In genomic region chr5:30107186-30107585, GRCm38 (mm10) we compare ENCODE assay signal across 15 mouse cellular contexts. TPM values are rescaled to one million over a fixed set of nuclear protein-coding genes. Genes with fewer than 3 reads are reported as not detected.
A peak's percentile ranks its signal among the peaks of the same experiment; 100 is the strongest.
DNase-seq lines count a peak whose midpoint lies in the region; ATAC-seq lines count a peak whose summit lies in the region.
"Had no signal": no experiment of that assay in that cellular context is flagged by ENCODE, and none has a peak within 500 bp of the region (broad histone marks: within the 10 kb centered on the region; RNA-seq: fewer than 3 reads in every experiment).

No protein-coding gene starts in this region.

- intact Hi-C loops in left cerebral cortex, postnatal 4 days (cut with DNase I): loop anchor here (10.0 kb wide), 1 partner anchor 282 kb away; no protein-coding TSS in a partner anchor
- intact Hi-C loops in left cerebral cortex, postnatal 25 days (cut with DNase I): loop anchor here (10.0 kb wide), 1 partner anchor 282 kb away; no protein-coding TSS in a partner anchor

- peak overlapping the region; percentile 91 for H3K27ac ChIP-seq in forebrain, embryonic 13.5 days
- H3K27ac ChIP-seq in neural tube, embryonic 15.5 days (replicated peaks): peak overlapping the region; percentile 81
- H3K27ac ChIP-seq: liver, embryonic 14.5 days; macrophage; stomach, embryonic 15.5 days had no signal

- H3K9me3 ChIP-seq in forebrain, embryonic 13.5 days (replicated peaks): no peaks in the 10 kb centered on the region
- no peaks in the 10 kb centered on the region for H3K9me3 ChIP-seq in neural tube, embryonic 15.5 days (replicated peaks)
- H3K9me3 ChIP-seq: stomach, embryonic 15.5 days had no signal

- peak; percentile 44; the same call in 1 of the 2 replicates for ATAC-seq in forebrain, embryonic 13.5 days
- peak; percentile 50 for ATAC-seq in neural tube, embryonic 15.5 days (ENCODE audit: low FRiP score)

- H3K27me3 ChIP-seq in forebrain, embryonic 13.5 days: peaks cover 5% of the 10 kb centered on the region; the same call in 1 of the 2 replicates
- peaks cover under 1% of the 10 kb centered on the region; the same call in 1 of the 2 replicates for H3K27me3 ChIP-seq in neural tube, embryonic 15.5 days (replicated peaks)

- peaks cover 27% of the 10 kb centered on the region for H3K36me3 ChIP-seq in forebrain, embryonic 13.5 days (ENCODE audit: poor library complexity, severe bottlenecking)
- no peaks in the 10 kb centered on the region for H3K36me3 ChIP-seq in neural tube, embryonic 15.5 days
- H3K36me3 ChIP-seq: stomach, embryonic 15.5 days had no signal

- H3K4me2 ChIP-seq in forebrain, embryonic 13.5 days: peak overlapping the region; percentile 86
- peak overlapping the region; percentile 97 for H3K4me2 ChIP-seq in neural tube, embryonic 15.5 days
- H3K4me2 ChIP-seq: stomach, embryonic 15.5 days had no signal

- H3K4me1 ChIP-seq in forebrain, embryonic 13.5 days: peaks cover 59% of the 10 kb centered on the region
- H3K4me1 ChIP-seq in neural tube, embryonic 15.5 days: peaks cover 68% of the 10 kb centered on the region

- peak; percentile 67 for DNase-seq in left cerebral cortex, postnatal 4 days
- DNase-seq in left cerebral cortex, adult 9 months (ENCODE audit: low spot score in 2 of 2): no peak
- DNase-seq in mesoderm, embryonic 11.5 days (ENCODE audit: low read depth, low spot score): peak; percentile 58
- no peak for DNase-seq in kidney, postnatal 25 days
- DNase-seq in kidney, adult 18-20 months: no peak
- no peak for DNase-seq in left cerebral cortex, postnatal 25 days (ENCODE audit: low spot score in 2 of 2)
- DNase-seq: right cerebral cortex, adult 18-20 months had no signal

- 3% methylated on average over 7 of the region's 7 CpGs for WGBS in forebrain, embryonic 13.5 days
- WGBS in neural tube, embryonic 15.5 days: 3% methylated on average over 7 of the region's 7 CpGs

- H3K9ac ChIP-seq in forebrain, embryonic 13.5 days: peak overlapping the region; percentile 91
- H3K9ac ChIP-seq in neural tube, embryonic 15.5 days (replicated peaks): 0 out of 2 replicates have a peak overlapping the region, but pooled peaks have one; percentile 4
- H3K9ac ChIP-seq: liver, embryonic 14.5 days; stomach, embryonic 15.5 days had no signal

- H3K4me3 ChIP-seq in forebrain, embryonic 13.5 days: peak overlapping the region; percentile 74
- H3K4me3 ChIP-seq in neural tube, embryonic 15.5 days (replicated peaks): peak overlapping the region; percentile 57
- H3K4me3 ChIP-seq: stomach, embryonic 15.5 days had no signal

RNA-seq across cellular contexts. Expression of gene 3110082J24Rik, which starts 1.3 kb away (rescaled TPM):
- 1 to 10 TPM; 1.6 to 2.6 TPM for total RNA-seq in left cerebral cortex, postnatal 4 days (2021)
- 6.3 and 9.1 TPM in 2 replicates for polyA plus RNA-seq in forebrain, embryonic 13.5 days (2015; fragmentation: Nextera tagmentation; extraction: Ambion mirVana)
- 1.8 and 3.1 TPM in 2 replicates for polyA plus RNA-seq in neural tube, embryonic 15.5 days (2015; fragmentation: Nextera tagmentation; extraction: Ambion mirVana)
- total RNA-seq in left cerebral cortex, postnatal 25 days (2021): 1 to 10 TPM; 2.0 TPM
- total RNA-seq: common myeloid progenitor, adult 5-6 weeks had no signal
- polyA plus RNA-seq: heart, embryonic 14.5 days; kidney, embryonic 14.5 days; liver, embryonic 14.5 days; macrophage; stomach, embryonic 15.5 days had no signal

RNA-seq across cellular contexts. Expression of gene Garem2, which starts 2.2 kb away (rescaled TPM):
- total RNA-seq in left cerebral cortex, postnatal 4 days (2021): 10 to 100 TPM; 10.3 to 10.8 TPM
- 14.4 and 14.8 TPM in 2 replicates for polyA plus RNA-seq in forebrain, embryonic 13.5 days (2015; fragmentation: Nextera tagmentation; extraction: Ambion mirVana)
- polyA plus RNA-seq in neural tube, embryonic 15.5 days (2015; fragmentation: Nextera tagmentation; extraction: Ambion mirVana): 8.2 and 9.6 TPM in 2 replicates
- 10 to 100 TPM; 10.1 to 13.1 TPM for total RNA-seq in left cerebral cortex, postnatal 25 days (2021)
- total RNA-seq: common myeloid progenitor, adult 5-6 weeks had no signal
- polyA plus RNA-seq: macrophage had no signal

RNA-seq across cellular contexts. Expression of gene Tyms, which starts 33.8 kb away (rescaled TPM):
- total RNA-seq in left cerebral cortex, postnatal 4 days (2021): 10 to 100 TPM; 14.9 to 15.9 TPM
- 213 and 233 TPM in 2 replicates for polyA plus RNA-seq in forebrain, embryonic 13.5 days (2015; fragmentation: Nextera tagmentation; extraction: Ambion mirVana)
- 40.9 and 93.4 TPM in 2 replicates for polyA plus RNA-seq in neural tube, embryonic 15.5 days (2015; fragmentation: Nextera tagmentation; extraction: Ambion mirVana)
- total RNA-seq in left cerebral cortex, postnatal 25 days (2021): 1 to 10 TPM; 3.5 to 5.3 TPM

RNA-seq across cellular contexts. Expression of gene Hadha, which starts 47.8 kb away (rescaled TPM):
- total RNA-seq in left cerebral cortex, postnatal 4 days (2021): 10 to 100 TPM; 58.6 to 61.6 TPM
- polyA plus RNA-seq in forebrain, embryonic 13.5 days (2015; fragmentation: Nextera tagmentation; extraction: Ambion mirVana): 81.1 and 87.6 TPM in 2 replicates
- polyA plus RNA-seq in neural tube, embryonic 15.5 days (2015; fragmentation: Nextera tagmentation; extraction: Ambion mirVana): 67.2 and 89.6 TPM in 2 replicates
- 10 to 100 TPM; 61.0 to 71.5 TPM for total RNA-seq in left cerebral cortex, postnatal 25 days (2021)

RNA-seq across cellular contexts. Expression of gene Hadhb, which starts 47.9 kb away (rescaled TPM):
- total RNA-seq in left cerebral cortex, postnatal 4 days (2021): 10 to 100 TPM; 42.2 to 44.9 TPM
- 80.2 and 83.9 TPM in 2 replicates for polyA plus RNA-seq in forebrain, embryonic 13.5 days (2015; fragmentation: Nextera tagmentation; extraction: Ambion mirVana)
- polyA plus RNA-seq in neural tube, embryonic 15.5 days (2015; fragmentation: Nextera tagmentation; extraction: Ambion mirVana): 57.5 and 86.0 TPM in 2 replicates
- 10 to 100 TPM; 86.9 to 91.2 TPM for total RNA-seq in left cerebral cortex, postnatal 25 days (2021)

Comparison
In these comparisons a context has a peak if more than half of its experiments do, and no peak if none do; other contexts are left out.
1. DNase-seq: peak in left cerebral cortex, postnatal 4 days (single experiment) and mesoderm, embryonic 11.5 days (single experiment); none in left cerebral cortex, adult 9 months (0 of 2), kidney, postnatal 25 days (0 of 2), kidney, adult 18-20 months (single experiment) and left cerebral cortex, postnatal 25 days (0 of 2).